Mouse (Mus musculus) kidney, embryonic 15.5 days (tissue): ENCODE measurements at regions not wholly inside any gene's neighbourhood (a gene's known extent, or its start where the extent isn't known, plus 50 kb on each side); places are given as distances from the start of the nearest gene placed in this dataset.

Experiments
- ATAC-seq: fragments of 200-750 bp; cut with Nextera tagmentation; replicated peaks from 2 replicates; pipeline ENCODE4 v1.8.0; 2017; ENCODE audit warnings: moderate TSS enrichment; ENCODE audit not compliant: low FRiP score
- H3K27ac ChIP-seq: fragments of 300-500 bp; sonication (generic); 2 replicates; pipeline ENCODE4 v1.5.1; 2015; ENCODE audit warnings: mild to moderate bottlenecking, inconsistent platforms
- H3K27me3 ChIP-seq: fragments of 300-500 bp; sonication (generic); 2 replicates; pipeline ENCODE4 v1.6.1; 2015; ENCODE audit warnings: inconsistent platforms
- H3K36me3 ChIP-seq: fragments of 300-500 bp; sonication (generic); 2 replicates; pipeline ENCODE4 v1.6.1; 2015; ENCODE audit warnings: inconsistent platforms
- H3K4me1 ChIP-seq: fragments of 300-500 bp; sonication (generic); 2 replicates; pipeline ENCODE4 v1.6.1; 2015; ENCODE audit warnings: inconsistent platforms
- H3K4me2 ChIP-seq: fragments of 300-500 bp; sonication (generic); 2 replicates; pipeline ENCODE4 v1.6.1; 2015; ENCODE audit warnings: moderate library complexity, mild to moderate bottlenecking, inconsistent platforms
- H3K4me3 ChIP-seq: fragments of 300-500 bp; sonication (generic); replicated peaks from 2 replicates; pipeline ENCODE4 v1.5.1; 2015; ENCODE audit warnings: mild to moderate bottlenecking, inconsistent platforms
- H3K9ac ChIP-seq: fragments of 300-500 bp; sonication (generic); 2 replicates; pipeline ENCODE4 v1.6.1; 2015; ENCODE audit warnings: mild to moderate bottlenecking, inconsistent platforms
- H3K9me3 ChIP-seq: fragments of 300-500 bp; sonication (generic); replicated peaks from 2 replicates; pipeline ENCODE4 v1.6.1; 2016; ENCODE audit warnings: inconsistent platforms
- WGBS: fragments of 180-500 bp; shearing (Covaris S2); methylation state at CpG from one replicate; pipeline ENCODE4 v1.1.7; 2015; ENCODE audit warnings: mixed read lengths; 5-methylcytosine and 5-hydroxymethylcytosine counted together

DNA sequence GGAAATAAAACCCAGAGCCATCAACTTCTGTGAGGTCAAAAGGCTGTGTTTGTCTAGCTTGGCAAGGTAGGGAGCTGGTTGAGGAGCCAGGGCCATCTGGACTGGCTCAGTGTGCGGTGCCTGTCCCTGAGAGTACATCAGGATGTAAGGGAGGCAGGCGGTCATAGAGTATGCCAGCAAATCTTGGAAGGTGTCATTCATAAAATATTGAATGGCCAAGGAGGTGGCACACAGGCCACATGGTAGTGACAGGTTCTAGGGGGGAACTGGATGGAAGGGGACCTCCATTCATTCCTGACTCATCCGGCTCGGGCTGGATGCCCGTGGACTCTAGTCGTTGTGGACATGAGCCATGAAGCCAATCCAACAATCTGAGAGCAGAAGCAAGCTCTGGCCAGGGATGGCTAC lies 252.0 kb downstream of the Sipa1l2 start:
- no peak overlapping the region for H3K9ac ChIP-seq
- H3K36me3 ChIP-seq: no peaks in the 10 kb centered on the region
- H3K27me3 ChIP-seq: no peaks in the 10 kb centered on the region; the same call in 1 of the 2 replicates
- H3K4me3 ChIP-seq: no peak overlapping the region
- ATAC-seq: no peak
- no peaks in the 10 kb centered on the region for H3K9me3 ChIP-seq
- H3K4me1 ChIP-seq: peaks cover 4% of the 10 kb centered on the region; the same call in 1 of the 2 replicates
- H3K27ac ChIP-seq: no peak overlapping the region
- 87% methylated on average over 6 of the region's 6 CpGs for WGBS
- no peak overlapping the region for H3K4me2 ChIP-seq

DNA sequence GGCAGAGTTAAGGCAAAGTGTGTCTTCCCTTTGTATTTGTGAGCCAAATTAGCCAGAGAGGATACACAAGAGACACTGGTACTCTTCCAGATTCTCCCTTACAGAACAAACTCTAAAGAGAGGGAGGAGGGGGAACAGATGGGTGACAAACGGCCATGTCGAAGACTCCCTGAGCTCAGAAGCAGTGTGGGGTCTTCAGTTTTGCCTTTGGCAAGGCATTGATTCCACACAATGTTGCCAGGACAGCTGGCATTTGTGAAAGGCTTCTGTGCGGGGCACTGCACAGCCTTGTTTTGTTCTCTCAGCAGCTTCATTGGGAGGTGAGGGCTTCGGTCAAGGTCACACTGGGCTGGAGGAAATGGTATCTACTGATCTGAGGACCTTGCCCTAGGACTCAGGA lies 253.9 kb downstream of the Sipa1l2 start:
- Histone ChIP-seq H3K4me3 (no peak overlapping the region), H3K4me2 (no peak overlapping the region), H3K36me3 (no peaks in the 10 kb centered on the region), H3K27ac (no peak overlapping the region), H3K9me3 (no peaks in the 10 kb centered on the region), H3K27me3 (no peaks in the 10 kb centered on the region; the same call in 1 of the 2 replicates), H3K4me1 (peaks cover 14% of the 10 kb centered on the region), H3K9ac (no peak overlapping the region)
- ATAC-seq: no peak
- 69% methylated on average over 4 of the region's 4 CpGs for WGBS

DNA sequence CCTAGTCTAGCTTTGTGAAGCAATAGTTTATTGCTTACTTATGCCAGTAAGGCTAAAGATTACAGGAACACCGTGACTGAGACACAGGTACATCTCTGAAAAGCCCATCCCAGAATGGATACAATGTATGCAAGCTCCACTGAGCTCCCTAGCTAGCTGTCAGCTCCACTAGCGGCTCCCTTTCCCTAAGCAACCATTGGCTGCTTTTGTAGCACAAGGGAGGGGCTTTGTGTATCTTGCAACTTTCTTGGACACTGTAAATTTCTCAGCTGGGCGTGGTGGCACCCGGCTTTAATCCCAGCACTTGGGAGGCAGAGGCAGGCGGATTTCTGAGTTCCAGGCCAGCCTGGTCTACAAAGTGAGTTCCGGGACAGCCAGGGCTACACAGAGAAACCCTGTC lies 254.6 kb downstream of the Sipa1l2 start:
- Histone ChIP-seq H3K4me2 (no peak overlapping the region), H3K27me3 (no peaks in the 10 kb centered on the region), H3K27ac (no peak overlapping the region), H3K4me1 (peaks cover 22% of the 10 kb centered on the region), H3K36me3 (no peaks in the 10 kb centered on the region), H3K9ac (no peak overlapping the region), H3K9me3 (no peaks in the 10 kb centered on the region), H3K4me3 (no peak overlapping the region)
- 84% methylated on average over 6 of the region's 6 CpGs for WGBS
- no peak for ATAC-seq

DNA sequence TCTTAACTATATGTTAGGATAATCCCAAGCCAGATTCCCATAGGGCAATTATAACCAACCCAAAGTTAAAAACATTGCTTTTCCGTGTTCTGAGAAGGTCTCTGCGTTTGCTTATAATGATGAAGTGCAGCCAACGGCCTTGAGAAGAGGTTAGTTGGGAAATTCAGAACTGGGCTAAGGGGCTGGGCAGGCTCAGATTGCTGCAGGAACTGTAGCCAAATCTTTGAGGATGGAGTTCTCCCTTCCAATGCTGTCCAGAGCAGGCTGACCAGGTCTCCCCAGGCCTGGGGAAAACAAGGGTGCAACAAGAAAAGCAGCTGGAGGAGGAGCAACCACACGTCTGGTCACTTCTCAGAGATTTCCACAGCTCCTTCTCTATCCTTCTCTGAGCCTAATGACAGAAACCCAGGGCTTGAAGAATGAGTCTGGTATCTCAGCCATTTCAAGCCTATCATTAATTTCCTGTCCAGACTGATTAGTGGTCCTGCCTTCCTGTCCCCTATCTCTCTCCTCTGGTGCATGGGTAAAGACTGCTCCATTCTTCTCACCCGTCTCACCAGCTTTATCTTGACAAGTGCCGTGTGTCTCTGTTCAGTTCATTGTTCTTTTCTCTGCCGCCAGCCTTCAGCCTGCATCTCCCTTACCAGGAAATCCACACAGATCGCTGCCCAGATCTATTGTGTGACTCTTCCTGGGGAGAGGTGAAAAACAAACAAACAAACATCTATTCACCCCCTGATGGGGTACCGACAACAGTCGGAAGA lies 255.2 kb downstream of the Sipa1l2 start:
- Histone ChIP-seq H3K27ac (no peak overlapping the region), H3K9ac (no peak overlapping the region), H3K9me3 (no peaks in the 10 kb centered on the region), H3K4me2 (no peak overlapping the region), H3K4me3 (no peak overlapping the region), H3K36me3 (no peaks in the 10 kb centered on the region), H3K4me1 (peaks cover 27% of the 10 kb centered on the region), H3K27me3 (no peaks in the 10 kb centered on the region)
- ATAC-seq: no peak
- 69% methylated on average over 10 of the region's 10 CpGs for WGBS

DNA sequence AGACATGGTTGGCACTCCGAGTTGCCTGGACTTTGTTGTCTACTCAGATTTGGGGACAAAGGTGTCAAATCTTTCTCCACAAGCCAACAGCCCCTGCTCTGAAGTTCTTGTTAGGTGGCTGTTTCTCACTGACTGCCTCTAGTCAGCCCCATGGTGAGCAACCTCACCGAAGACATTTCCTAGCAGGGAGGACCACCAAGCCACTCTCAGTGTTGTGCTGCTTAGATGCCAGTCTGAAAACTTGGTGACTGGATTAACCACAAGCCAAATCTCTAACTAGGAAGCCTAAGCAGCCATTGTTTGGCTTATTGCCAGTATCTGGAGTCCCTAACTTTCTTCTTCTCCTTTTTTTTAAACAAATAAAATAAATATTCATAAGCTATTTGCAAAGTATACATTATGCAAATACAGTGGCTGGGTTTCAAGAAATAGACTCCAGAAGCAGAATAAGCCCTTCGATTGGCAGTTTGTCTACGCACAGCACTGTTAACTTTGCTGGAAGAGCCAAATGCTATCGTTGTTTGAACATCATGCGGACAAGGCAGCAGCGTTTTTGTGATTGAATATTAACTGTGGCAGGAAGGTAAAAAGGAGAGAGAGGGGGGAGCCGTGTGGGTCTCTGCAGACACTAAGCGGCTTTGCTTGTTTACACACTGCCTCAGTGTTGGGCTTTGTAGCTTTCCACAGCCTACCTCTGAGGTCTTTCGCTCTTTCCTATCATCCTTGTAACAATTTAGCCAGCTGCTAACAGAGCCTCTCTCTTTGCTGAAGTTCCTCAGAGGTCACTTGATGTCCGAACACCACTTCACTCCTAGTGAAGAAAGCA lies 257.4 kb downstream of the Disc1 start:
- ATAC-seq: no peak
- H3K9ac ChIP-seq: no peak overlapping the region
- H3K4me1 ChIP-seq: peaks cover 35% of the 10 kb centered on the region
- no peaks in the 10 kb centered on the region for H3K9me3 ChIP-seq
- no peak overlapping the region for H3K4me2 ChIP-seq
- H3K27ac ChIP-seq: no peak overlapping the region
- H3K36me3 ChIP-seq: no peaks in the 10 kb centered on the region
- H3K4me3 ChIP-seq: no peak overlapping the region
- WGBS: 58% methylated on average over 11 of the region's 11 CpGs
- H3K27me3 ChIP-seq: no peaks in the 10 kb centered on the region
